In the genomic region with DNA sequence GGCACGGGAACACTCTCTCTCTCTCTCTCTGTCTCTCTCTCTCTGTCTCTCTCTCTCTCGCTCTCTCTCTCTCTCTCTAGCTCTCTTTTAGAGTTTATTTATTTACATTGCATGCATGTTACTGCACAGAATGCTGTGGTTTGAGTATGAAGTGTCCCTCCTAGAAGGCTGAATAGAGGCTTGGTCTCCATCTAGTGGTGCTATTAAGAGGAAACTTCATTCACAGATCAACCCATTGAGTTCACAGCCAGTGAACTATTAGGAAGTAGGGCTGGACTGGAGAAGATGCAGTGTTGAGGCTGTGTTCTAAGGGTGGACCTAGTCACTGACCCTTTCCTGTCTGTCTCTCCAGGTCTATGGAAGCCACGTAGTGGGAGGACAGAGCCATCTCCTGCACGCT, we compare ENCODE assay signal across 40 mouse cellular contexts. TPM values are rescaled to one million over a fixed set of nuclear protein-coding genes. Genes with fewer than 3 reads are reported as not detected.
DNase-seq lines count a peak whose midpoint lies in the region; ATAC-seq and TF ChIP-seq lines count a peak whose summit lies in the region.
"Had no signal": no experiment of that assay in that cellular context is flagged by ENCODE, and none has a peak within 500 bp of the region (broad histone marks: within the 10 kb centered on the region; RNA-seq: fewer than 3 reads in every experiment).

No protein-coding gene starts in this region.

- no peaks in the 10 kb centered on the region for H3K4me1 ChIP-seq in hindbrain, postnatal 0 days (ENCODE audit: insufficient read depth, low read length)
- no peaks in the 10 kb centered on the region for H3K4me1 ChIP-seq in hindbrain, embryonic 13.5 days (replicated peaks)
- no peaks in the 10 kb centered on the region for H3K4me1 ChIP-seq in liver, postnatal 0 days (ENCODE audit: insufficient read depth)
- no peaks in the 10 kb centered on the region; the same call in 1 of the 2 replicates for H3K4me1 ChIP-seq in liver, embryonic 11.5 days (replicated peaks; ENCODE audit: control insufficient read depth, insufficient read depth, low read length)
- H3K4me1 ChIP-seq in stomach, postnatal 0 days (replicated peaks; ENCODE audit: control insufficient read depth, insufficient read depth): no peaks in the 10 kb centered on the region
- H3K4me1 ChIP-seq: heart, embryonic 13.5 days; hindbrain, embryonic 10.5 days; limb, embryonic 10.5 days; limb, embryonic 15.5 days; lung, embryonic 15.5 days; midbrain, embryonic 10.5 days; neural tube, embryonic 12.5 days had no signal

- 80% methylated on average over 4 of the region's 4 CpGs for WGBS in hindbrain, postnatal 0 days
- WGBS in hindbrain, embryonic 13.5 days: 88% methylated on average over 4 of the region's 4 CpGs
- 57% methylated on average over 4 of the region's 4 CpGs for WGBS in liver, postnatal 0 days (ENCODE audit: insufficient replicate concordance)
- WGBS in liver, embryonic 11.5 days: 79% methylated on average over 4 of the region's 4 CpGs
- 80% methylated on average over 4 of the region's 4 CpGs for WGBS in stomach, postnatal 0 days

- H3K27me3 ChIP-seq in hindbrain, postnatal 0 days (ENCODE audit: insufficient read depth, low read length): no peaks in the 10 kb centered on the region
- no peaks in the 10 kb centered on the region for H3K27me3 ChIP-seq in hindbrain, embryonic 13.5 days
- H3K27me3 ChIP-seq in liver, postnatal 0 days (ENCODE audit: insufficient read depth, low read length): no peaks in the 10 kb centered on the region
- no peaks in the 10 kb centered on the region for H3K27me3 ChIP-seq in liver, embryonic 11.5 days (replicated peaks; ENCODE audit: control insufficient read depth, insufficient read depth, low read length)
- H3K27me3 ChIP-seq in stomach, postnatal 0 days (ENCODE audit: control insufficient read depth, insufficient read depth, low read length): no peaks in the 10 kb centered on the region
- H3K27me3 ChIP-seq: heart, embryonic 13.5 days; limb, embryonic 15.5 days; lung, embryonic 15.5 days; neural tube, embryonic 12.5 days had no signal

- no peak for DNase-seq in hindbrain, postnatal 0 days (ENCODE audit: low spot score)
- DNase-seq in liver, postnatal 0 days: no peak
- no peak for DNase-seq in liver, embryonic 11.5 days (ENCODE audit: low spot score)
- DNase-seq in 416B (ENCODE audit: low read depth): peak; percentile 32
- DNase-seq in stomach, postnatal 0 days (ENCODE audit: low spot score): no peak
- no peak for DNase-seq in cerebellum, adult 9-10 months
- DNase-seq: adrenal gland, postnatal 10 days; cerebellum, adult 8-10 months; cerebellum, postnatal 36 days; gastrocnemius, postnatal 25 days; heart, postnatal 14 days; kidney, adult 9 months; kidney, postnatal 25 days; right cerebral cortex, adult 18-20 months; right cerebral cortex, postnatal 4 days; thymus, adult 2 months; thymus, postnatal 36 days had no signal

- ATAC-seq in hindbrain, postnatal 0 days: no peak
- no peak for ATAC-seq in hindbrain, embryonic 13.5 days (ENCODE audit: low FRiP score)
- no peak for ATAC-seq in liver, postnatal 0 days
- no peak for ATAC-seq in liver, embryonic 11.5 days (replicated peaks; ENCODE audit: low FRiP score)
- no peak for ATAC-seq in stomach, postnatal 0 days (ENCODE audit: low FRiP score, low TSS enrichment)
- ATAC-seq: forebrain, embryonic 14.5 days; hindbrain, embryonic 16.5 days; intestine, embryonic 16.5 days; midbrain, embryonic 16.5 days had no signal

- H3K4me3 ChIP-seq in hindbrain, postnatal 0 days (ENCODE audit: low read length): no peak overlapping the region
- no peak overlapping the region for H3K4me3 ChIP-seq in hindbrain, embryonic 13.5 days
- no peak overlapping the region for H3K4me3 ChIP-seq in liver, postnatal 0 days (ENCODE audit: low read depth, low read length)
- no peak overlapping the region for H3K4me3 ChIP-seq in liver, embryonic 11.5 days (ENCODE audit: low read depth, low read length)
- H3K4me3 ChIP-seq in stomach, postnatal 0 days (ENCODE audit: low read depth, low read length): no peak overlapping the region
- H3K4me3 ChIP-seq: heart, embryonic 13.5 days; hindbrain, embryonic 10.5 days; limb, embryonic 10.5 days; limb, embryonic 15.5 days; lung, embryonic 15.5 days; midbrain, embryonic 10.5 days; myocyte; neural tube, embryonic 12.5 days had no signal

- H3K9ac ChIP-seq in hindbrain, postnatal 0 days (replicated peaks; ENCODE audit: low read length): no peak overlapping the region
- no peak overlapping the region for H3K9ac ChIP-seq in hindbrain, embryonic 13.5 days
- no peak overlapping the region for H3K9ac ChIP-seq in liver, postnatal 0 days (replicated peaks)
- no peak overlapping the region for H3K9ac ChIP-seq in liver, embryonic 11.5 days (ENCODE audit: low read depth, low read length)
- no peak overlapping the region for H3K9ac ChIP-seq in stomach, postnatal 0 days (ENCODE audit: low read length)
- H3K9ac ChIP-seq: heart, embryonic 13.5 days; limb, embryonic 15.5 days; liver, embryonic 14.5 days; lung, embryonic 15.5 days; neural tube, embryonic 12.5 days had no signal

- no peaks in the 10 kb centered on the region for H3K9me3 ChIP-seq in hindbrain, postnatal 0 days (ENCODE audit: low read length)
- no peaks in the 10 kb centered on the region for H3K9me3 ChIP-seq in hindbrain, embryonic 13.5 days
- H3K9me3 ChIP-seq in liver, postnatal 0 days (ENCODE audit: low read length): no peaks in the 10 kb centered on the region
- no peaks in the 10 kb centered on the region for H3K9me3 ChIP-seq in liver, embryonic 11.5 days (ENCODE audit: control insufficient read depth, low read length)
- H3K9me3 ChIP-seq in stomach, postnatal 0 days (ENCODE audit: control insufficient read depth, low read length): no peaks in the 10 kb centered on the region
- H3K9me3 ChIP-seq: heart, embryonic 13.5 days; limb, embryonic 15.5 days; lung, embryonic 15.5 days; neural tube, embryonic 12.5 days had no signal

- TF ChIP-seq EP300 in liver, postnatal 0 days (IDR thresholded peaks at IDR 0.05; ENCODE audit: low read depth): no peak
- no peak for TF ChIP-seq EP300 in stomach, postnatal 0 days (optimal IDR thresholded peaks at IDR 0.05)

- H3K36me3 ChIP-seq in hindbrain, postnatal 0 days (ENCODE audit: insufficient read depth, low read length): no peaks in the 10 kb centered on the region
- no peaks in the 10 kb centered on the region for H3K36me3 ChIP-seq in hindbrain, embryonic 13.5 days
- no peaks in the 10 kb centered on the region for H3K36me3 ChIP-seq in liver, postnatal 0 days (replicated peaks; ENCODE audit: insufficient read depth, low read length)
- no peaks in the 10 kb centered on the region for H3K36me3 ChIP-seq in liver, embryonic 11.5 days (ENCODE audit: control insufficient read depth, insufficient read depth, low read length)
- no peaks in the 10 kb centered on the region for H3K36me3 ChIP-seq in stomach, postnatal 0 days (ENCODE audit: control insufficient read depth, insufficient read depth, low read length)
- H3K36me3 ChIP-seq: G1E; heart, embryonic 13.5 days; hindbrain, embryonic 10.5 days; limb, embryonic 10.5 days; limb, embryonic 15.5 days; lung, embryonic 15.5 days; midbrain, embryonic 10.5 days; neural tube, embryonic 12.5 days had no signal

- peak; percentile 44 for TF ChIP-seq CTCF in hindbrain, postnatal 0 days (IDR thresholded peaks at IDR 0.05; ENCODE audit: low read depth)
- 0 out of 2 replicates have a peak, but pooled peaks have one; percentile 24 for TF ChIP-seq CTCF in liver, postnatal 0 days (IDR thresholded peaks at IDR 0.05; ENCODE audit: low read depth)
- TF ChIP-seq CTCF in stomach, postnatal 0 days (IDR thresholded peaks at IDR 0.05; ENCODE audit: low read depth): peak; percentile 54

- H3K27ac ChIP-seq in hindbrain, postnatal 0 days: no peak overlapping the region
- H3K27ac ChIP-seq in hindbrain, embryonic 13.5 days: no peak overlapping the region
- no peak overlapping the region for H3K27ac ChIP-seq in liver, postnatal 0 days (ENCODE audit: low read depth)
- no peak overlapping the region for H3K27ac ChIP-seq in liver, embryonic 11.5 days (ENCODE audit: low read depth, low read length)
- H3K27ac ChIP-seq in stomach, postnatal 0 days (replicated peaks): no peak overlapping the region
- H3K27ac ChIP-seq: heart, embryonic 13.5 days; hindbrain, embryonic 10.5 days; limb, embryonic 10.5 days; limb, embryonic 15.5 days; liver, embryonic 14.5 days; lung, embryonic 15.5 days; macrophage; midbrain, embryonic 10.5 days; neural tube, embryonic 12.5 days had no signal

- H3K4me2 ChIP-seq in hindbrain, postnatal 0 days (ENCODE audit: low read depth, low read length): no peak overlapping the region
- no peak overlapping the region for H3K4me2 ChIP-seq in hindbrain, embryonic 13.5 days
- H3K4me2 ChIP-seq in liver, postnatal 0 days (ENCODE audit: low read depth, low read length): no peak overlapping the region
- no peak overlapping the region for H3K4me2 ChIP-seq in liver, embryonic 11.5 days
- no peak overlapping the region for H3K4me2 ChIP-seq in stomach, postnatal 0 days (replicated peaks; ENCODE audit: low read depth)
- H3K4me2 ChIP-seq: heart, embryonic 13.5 days; limb, embryonic 15.5 days; lung, embryonic 15.5 days; neural tube, embryonic 12.5 days had no signal

RNA-seq across cellular contexts. Expression of gene Anp32a, which starts 22.4 kb away (rescaled TPM):
- total RNA-seq in hindbrain, postnatal 0 days (2014; rRNA removed): 50.7 and 57.2 TPM in 2 replicates
- polyA plus RNA-seq in hindbrain, postnatal 0 days (2015; fragmentation: Nextera tagmentation; extraction: Ambion mirVana): 112 and 116 TPM in 2 replicates
- polyA plus RNA-seq in hindbrain, embryonic 13.5 days (2015; fragmentation: Nextera tagmentation; extraction: Ambion mirVana): 149 and 172 TPM in 2 replicates
- 54.5 and 60.4 TPM in 2 replicates for polyA plus RNA-seq in liver, postnatal 0 days (2015; fragmentation: Nextera tagmentation; extraction: Ambion mirVana)
- 107 and 112 TPM in 2 replicates for polyA plus RNA-seq in liver, embryonic 11.5 days (2014; fragmentation: Nextera tagmentation; extraction: Ambion mirVana)
- polyA plus RNA-seq in stomach, postnatal 0 days (2015; fragmentation: Nextera tagmentation; extraction: Ambion mirVana): 67.9 and 89.9 TPM in 2 replicates

RNA-seq across cellular contexts. Expression of gene Spesp1, which starts 36.7 kb away (rescaled TPM):
- total RNA-seq in hindbrain, postnatal 0 days (2014; rRNA removed): not detected in 2 replicates
- not detected in 2 replicates for polyA plus RNA-seq in hindbrain, postnatal 0 days (2015; fragmentation: Nextera tagmentation; extraction: Ambion mirVana)
- polyA plus RNA-seq in hindbrain, embryonic 13.5 days (2015; fragmentation: Nextera tagmentation; extraction: Ambion mirVana): not detected in 2 replicates
- polyA plus RNA-seq in liver, postnatal 0 days (2015; fragmentation: Nextera tagmentation; extraction: Ambion mirVana): not detected in 2 replicates
- polyA plus RNA-seq in liver, embryonic 11.5 days (2014; fragmentation: Nextera tagmentation; extraction: Ambion mirVana): not detected in 2 replicates
- not detected in 2 replicates for polyA plus RNA-seq in stomach, postnatal 0 days (2015; fragmentation: Nextera tagmentation; extraction: Ambion mirVana)
- total RNA-seq: adrenal gland, postnatal 10 days; gastrocnemius, adult 18-20 months; gastrocnemius, postnatal 25 days; heart, adult 8-10 months; heart, postnatal 14 days; left cerebral cortex, postnatal 10 days had no signal
- polyA plus RNA-seq: C2C12; embryonic facial prominence, embryonic 11.5 days; forebrain, embryonic 14.5 days; frontal cortex, adult 2 months; G1E; heart, embryonic 13.5 days; hindbrain, embryonic 10.5 days; hindbrain, embryonic 16.5 days; intestine, embryonic 16.5 days; limb, embryonic 10.5 days; limb, embryonic 15.5 days; liver, embryonic 14.5 days; lung, embryonic 15.5 days; macrophage; midbrain, embryonic 10.5 days; midbrain, embryonic 16.5 days; myocyte; neural tube, embryonic 12.5 days; spleen, adult 2 months had no signal
